Mouse (Mus musculus): ENCODE measurements around the gene Edil3.
"Not testable (repeated sequence)": the region's sequence is repeated elsewhere in the genome, so short reads cannot be mapped to it uniquely, and the experiment has no call there.

The Edil3 gene

GRCm38 (mm10) chr13:88972355-88972754 lies 151.1 kb downstream of the Edil3 start:
- no peak for DNase-seq

GRCm38 (mm10) chr13:89007696-89008427 lies 186.6 kb downstream of the Edil3 start:
- no peak for DNase-seq

- DNase-seq = no peak
These were observed 191.2 kb downstream of the Edil3 start for GRCm38 (mm10) chr13:89012500-89012899.

- DNase-seq = peak; percentile 4 to 8
These were observed 208.7 kb downstream of the Edil3 start for GRCm38 (mm10) chr13:89029817-89030539.

GRCm38 (mm10) chr13:89035711-89036110 lies 214.4 kb downstream of the Edil3 start:
- DNase-seq = no peak

GRCm38 (mm10) chr13:89041495-89041894 lies 220.2 kb downstream of the Edil3 start:
- no peak for DNase-seq

GRCm38 (mm10) chr13:89070132-89070531 lies 248.9 kb downstream of the Edil3 start:
- not testable (repeated sequence) for DNase-seq

GRCm38 (mm10) chr13:89076212-89076611 lies 254.9 kb downstream of the Edil3 start:
- DNase-seq = no peak

- no peak for DNase-seq
These were observed 284.6 kb downstream of the Edil3 start for GRCm38 (mm10) chr13:89105889-89106288.

GRCm38 (mm10) chr13:89117551-89117950 lies 296.3 kb downstream of the Edil3 start:
- DNase-seq = no peak

- no peak for DNase-seq
These were observed 298.5 kb downstream of the Edil3 start for GRCm38 (mm10) chr13:89119809-89120208.

GRCm38 (mm10) chr13:89122511-89123253 lies 301.4 kb downstream of the Edil3 start:
- peak; percentile 81 to 87 for DNase-seq

GRCm38 (mm10) chr13:89123396-89123795 lies 302.1 kb downstream of the Edil3 start:
- DNase-seq = no peak

- no peak for DNase-seq
These were observed 324.8 kb downstream of the Edil3 start for GRCm38 (mm10) chr13:89146056-89146547.

GRCm38 (mm10) chr13:89151878-89152277 lies 330.6 kb downstream of the Edil3 start:
- no peak for DNase-seq

- no peak for DNase-seq
These were observed 346.7 kb downstream of the Edil3 start for GRCm38 (mm10) chr13:89167960-89168359.

- no peak for DNase-seq
These were observed 348.8 kb downstream of the Edil3 start for GRCm38 (mm10) chr13:89170040-89170439.

GRCm38 (mm10) chr13:89175154-89175553 lies 353.9 kb downstream of the Edil3 start:
- no peak for DNase-seq

GRCm38 (mm10) chr13:89189051-89189450 lies 367.8 kb downstream of the Edil3 start:
- no peak for DNase-seq

GRCm38 (mm10) chr13:89197019-89197418 lies 375.7 kb downstream of the Edil3 start:
- DNase-seq = no peak

- DNase-seq = no peak
These were observed 378.0 kb downstream of the Edil3 start for GRCm38 (mm10) chr13:89199275-89199674.

GRCm38 (mm10) chr13:89238104-89238503 lies 416.8 kb downstream of the Edil3 start:
- no peak for DNase-seq

- no peak for DNase-seq
These were observed 432.8 kb downstream of the Edil3 start for GRCm38 (mm10) chr13:89253990-89254642.
